Mouse (Mus musculus) heart, adult 2 months (tissue): ENCODE data around the gene Sod3.

Experiments
- EP300 ChIP-seq: fragments of 200-500 bp; IDR thresholded peaks from 2 replicates; pipeline ENCODE4 v1.6.1; 2011; ENCODE audit warnings: low read depth, low read length, control low read depth; ENCODE audit not compliant: insufficient read depth
- POLR2A ChIP-seq: fragments of 200-500 bp; IDR thresholded peaks from 2 replicates; pipeline ENCODE4 v1.6.1; 2011; ENCODE audit warnings: mild to moderate bottlenecking, low read depth, low read length, control low read depth; ENCODE audit not compliant: insufficient read depth

GRCm38 (mm10) chr5:52416485-52416884 is 52.9 kb downstream of the Sod3 start:
- TF ChIP-seq POLR2A (no peak), EP300 (no peak)
